Mouse (Mus musculus) megakaryocyte progenitor cell, adult 5-6 weeks (primary cell): ENCODE data around the gene Gm20696. TPM values are rescaled to one million over a fixed set of nuclear protein-coding genes. Genes with fewer than 3 reads are reported as not detected.

Experiments
- ATAC-seq: replicated peaks from 2 replicates; pipeline ENCODE4 v1.8.0; 2016; ENCODE audit warnings: mild to moderate bottlenecking, moderate TSS enrichment, inconsistent platforms; ENCODE audit not compliant: poor library complexity
- total RNA-seq, 2 experiments: library from RNA; stranded (forward) in 1 of 2; stranded (reverse) in 1 of 2; fragments of 157-497, 149-512 nt in 1 of 2; fragments of 200-1000 nt in 1 of 2; gene quantifications; 2 replicates each; pipeline versions ENCODE4 v1.2.3 to v1.2.4; 2015 to 2017

Gene Gm20696
- total RNA-seq, 2 experiments from 2014 or later: 2.7 to 11.8 TPM

GRCm38 (mm10) chr6:99269921-99270320, 396.7 kb downstream of the Gm20696 start:
- ATAC-seq: peak; percentile 62

GRCm38 (mm10) chr6:99268171-99269061, 398.2 kb downstream of the Gm20696 start:
- no peak for ATAC-seq

- ATAC-seq: peak; percentile 6
These were observed 400.5 kb downstream of the Gm20696 start for GRCm38 (mm10) chr6:99265945-99266656.

- no peak for ATAC-seq
These were observed 401.4 kb downstream of the Gm20696 start for GRCm38 (mm10) chr6:99265173-99265572.

- ATAC-seq: peak; percentile 56
These were observed 402.2 kb downstream of the Gm20696 start for GRCm38 (mm10) chr6:99264192-99265093.

GRCm38 (mm10) chr6:99263886-99264185, 402.8 kb downstream of the Gm20696 start:
- ATAC-seq: no peak

GRCm38 (mm10) chr6:99263061-99263885, 403.3 kb downstream of the Gm20696 start:
- ATAC-seq: peak; percentile 77

GRCm38 (mm10) chr6:99261737-99262130, 404.9 kb downstream of the Gm20696 start:
- no peak for ATAC-seq

GRCm38 (mm10) chr6:99260941-99261736, 405.5 kb downstream of the Gm20696 start:
- peak; percentile 18; the same call in 1 of the 2 replicates for ATAC-seq

- no peak for ATAC-seq
These were observed 408.3 kb downstream of the Gm20696 start for GRCm38 (mm10) chr6:99258346-99258745.

GRCm38 (mm10) chr6:99257676-99258075, 408.9 kb downstream of the Gm20696 start:
- ATAC-seq: no peak

- ATAC-seq: no peak
These were observed 413.3 kb downstream of the Gm20696 start for GRCm38 (mm10) chr6:99253331-99253730.

- peak; percentile 58 for ATAC-seq
These were observed 413.8 kb downstream of the Gm20696 start for GRCm38 (mm10) chr6:99252816-99253215.

GRCm38 (mm10) chr6:99251924-99252323, 414.7 kb downstream of the Gm20696 start:
- ATAC-seq: peak; percentile 56

GRCm38 (mm10) chr6:99251222-99251621, 415.4 kb downstream of the Gm20696 start:
- no peak for ATAC-seq

GRCm38 (mm10) chr6:99249496-99250030, 417.0 kb downstream of the Gm20696 start:
- ATAC-seq: no peak

GRCm38 (mm10) chr6:99248396-99248795, 418.2 kb downstream of the Gm20696 start:
- peak; percentile 57 for ATAC-seq

GRCm38 (mm10) chr6:99241625-99242395, 424.8 kb downstream of the Gm20696 start:
- peak; percentile 90 for ATAC-seq
